ENCODE assay signal across 7 mouse cellular contexts in the genomic region with DNA sequence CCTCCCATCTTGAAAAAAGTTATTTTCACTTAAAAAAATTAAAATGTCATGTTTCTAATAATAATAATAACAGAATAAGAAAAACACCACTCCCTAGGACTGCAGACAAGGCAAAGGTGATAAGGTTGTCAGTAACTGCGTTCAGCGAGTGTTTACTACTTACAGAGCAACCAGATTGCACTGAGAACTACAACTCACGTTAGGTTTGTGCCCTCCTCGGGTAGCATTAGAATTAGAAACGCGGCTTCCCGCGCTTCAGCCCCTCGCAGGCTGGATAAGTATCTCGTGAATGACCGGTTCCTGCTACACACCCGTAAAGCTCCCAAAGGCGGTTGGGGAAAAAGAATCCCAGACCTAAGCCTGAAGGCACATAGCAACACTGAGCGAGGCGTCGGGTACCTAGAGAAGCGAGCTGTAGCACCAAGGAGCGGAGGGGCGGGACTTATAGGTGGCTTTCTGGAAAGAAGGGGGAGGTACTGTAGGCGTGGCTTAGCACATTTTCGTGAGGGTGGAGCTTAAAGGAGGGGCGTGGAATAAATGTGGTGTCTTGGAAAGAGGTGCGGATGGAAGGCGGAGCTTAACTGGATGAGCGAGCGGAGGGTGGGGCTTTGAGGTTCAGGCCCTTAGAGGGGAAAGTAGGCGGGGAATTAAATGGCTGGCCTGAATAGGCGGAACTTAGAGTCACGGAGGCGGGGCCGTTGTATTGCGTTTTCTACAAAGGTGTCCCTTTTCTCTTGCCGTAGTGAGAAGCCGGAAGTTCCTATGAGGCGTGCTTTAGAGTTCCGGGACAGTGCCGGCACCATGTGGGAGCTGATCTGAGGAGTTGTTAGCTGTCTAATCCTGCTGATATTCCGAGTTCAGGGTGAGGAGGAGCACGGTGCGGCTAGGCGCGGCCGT. TPM values are rescaled to one million over a fixed set of nuclear protein-coding genes. Genes with fewer than 3 reads are reported as not detected.
DNase-seq lines count a peak whose midpoint lies in the region; ATAC-seq lines count a peak whose summit lies in the region.

A gene (plus strand): TSS at position 419 of the 897 bp plus-strand sequence.

- intact Hi-C loops in left cerebral cortex, postnatal 36 days (cut with DNase I): no loop called here

- H3K27me3 ChIP-seq in intestine, embryonic 16.5 days (replicated peaks; ENCODE audit: control insufficient read depth, insufficient read depth, low read length): no peaks in the 10 kb centered on the region
- H3K27me3 ChIP-seq in midbrain, embryonic 11.5 days (ENCODE audit: control insufficient read depth, insufficient read depth, low read length): no peaks in the 10 kb centered on the region

- peaks cover 4% of the 10 kb centered on the region; the same call in 1 of the 2 replicates for H3K4me1 ChIP-seq in intestine, embryonic 16.5 days (ENCODE audit: control insufficient read depth, insufficient read depth, low read length)
- H3K4me1 ChIP-seq in midbrain, embryonic 11.5 days (ENCODE audit: control insufficient read depth, insufficient read depth, low read length): peaks cover 4% of the 10 kb centered on the region; the same call in 1 of the 2 replicates

- H3K4me3 ChIP-seq in intestine, embryonic 16.5 days (ENCODE audit: low read length): peak within 1 kb of the TSS; percentile 92
- peak within 1 kb of the TSS; percentile 85 for H3K4me3 ChIP-seq in midbrain, embryonic 11.5 days (ENCODE audit: low read depth, low read length)

- ATAC-seq in intestine, embryonic 16.5 days: peak; percentile 97
- ATAC-seq in midbrain, embryonic 11.5 days (ENCODE audit: low FRiP score): peak; percentile 97

- H3K9ac ChIP-seq in intestine, embryonic 16.5 days (ENCODE audit: low read depth, low read length): peak within 1 kb of the TSS; percentile 73
- peak within 1 kb of the TSS; percentile 60 for H3K9ac ChIP-seq in midbrain, embryonic 11.5 days (ENCODE audit: low read length)

- H3K27ac ChIP-seq in intestine, embryonic 16.5 days (ENCODE audit: low read length): peak within 1 kb of the TSS; percentile 45; the same call in 1 of the 2 replicates
- no peak within 1 kb of the TSS for H3K27ac ChIP-seq in midbrain, embryonic 11.5 days (ENCODE audit: low read depth, low read length)

- H3K36me3 ChIP-seq in intestine, embryonic 16.5 days (ENCODE audit: control insufficient read depth, insufficient read depth, low read length): no peaks in the 10 kb centered on the region
- peaks cover 2% of the 10 kb centered on the region; the same call in 1 of the 2 replicates for H3K36me3 ChIP-seq in midbrain, embryonic 11.5 days (ENCODE audit: control insufficient read depth, insufficient read depth, low read length)

- peak; percentile 97 for DNase-seq in adrenal gland, adult 8-10 months
- DNase-seq in embryo, embryonic 9.5 days (ENCODE audit: extremely low spot score): peak; percentile 98
- peak; percentile 66 to 84 for DNase-seq in gastrocnemius, postnatal 4 days (ENCODE audit: low spot score in 2 of 2)
- peak; percentile 90 to 94 for DNase-seq in left cerebral cortex, postnatal 36 days (ENCODE audit: low spot score in 2 of 2)
- peak; percentile 100 for DNase-seq in midbrain, embryonic 11.5 days (ENCODE audit: low spot score, missing footprints)
- DNase-seq in skeletal muscle tissue, adult 2 months (ENCODE audit: low read depth, low spot score): peak; percentile 98

- H3K4me2 ChIP-seq in intestine, embryonic 16.5 days (ENCODE audit: low read depth, low read length): peak within 1 kb of the TSS; percentile 91
- peak within 1 kb of the TSS; percentile 85 for H3K4me2 ChIP-seq in midbrain, embryonic 11.5 days

- H3K9me3 ChIP-seq in intestine, embryonic 16.5 days (ENCODE audit: control insufficient read depth, low read length): no peaks in the 10 kb centered on the region
- H3K9me3 ChIP-seq in midbrain, embryonic 11.5 days (ENCODE audit: control insufficient read depth, low read length): no peaks in the 10 kb centered on the region

- under 1% methylated on average over 43 of the region's 43 CpGs for WGBS in intestine, embryonic 16.5 days
- WGBS in midbrain, embryonic 11.5 days: under 1% methylated on average over 43 of the region's 43 CpGs

RNA-seq across cellular contexts. Expression of the gene that starts here (rescaled TPM):
- total RNA-seq in adrenal gland, adult 8-10 months (2022): 10 to 100 TPM; 33.3 to 45.0 (median 35.6) TPM
- 10 to 100 TPM; 14.8 to 17.4 TPM for total RNA-seq in gastrocnemius, postnatal 4 days (2021)
- 10.8 and 11.2 TPM in 2 replicates for polyA plus RNA-seq in intestine, embryonic 16.5 days (2015; fragmentation: Nextera tagmentation; extraction: Ambion mirVana)
- 10 to 100 TPM; 24.1 to 31.6 TPM for total RNA-seq in left cerebral cortex, postnatal 36 days (2021)
- 35.5 and 36.3 TPM in 2 replicates for polyA plus RNA-seq in midbrain, embryonic 11.5 days (2014; fragmentation: Nextera tagmentation; extraction: Ambion mirVana)
